Mouse (Mus musculus) forebrain, embryonic 12.5 days (tissue): ENCODE data around the gene Fgd3. TPM values are rescaled to one million over a fixed set of nuclear protein-coding genes. Genes with fewer than 3 reads are reported as not detected.

Experiments
- ATAC-seq: fragments of 200-750 bp; cut with Nextera tagmentation; 2 replicates; pipeline ENCODE4 v1.8.0; 2017; ENCODE audit warnings: moderate TSS enrichment; ENCODE audit not compliant: low FRiP score
- H3K27ac ChIP-seq: fragments of 300-500 bp; sonication (generic); 2 replicates; pipeline ENCODE4 v1.5.1; 2016; ENCODE audit warnings: mild to moderate bottlenecking
- H3K27me3 ChIP-seq: fragments of 300-500 bp; sonication (generic); 2 replicates; pipeline ENCODE4 v1.6.1; 2016; ENCODE audit warnings: mild to moderate bottlenecking
- H3K36me3 ChIP-seq: fragments of 300-500 bp; sonication (generic); replicated peaks from 2 replicates; pipeline ENCODE4 v1.6.1; 2016; ENCODE audit warnings: mild to moderate bottlenecking
- H3K4me1 ChIP-seq: fragments of 300-500 bp; sonication (generic); 2 replicates; pipeline ENCODE4 v1.6.1; 2016
- H3K4me2 ChIP-seq: fragments of 300-500 bp; sonication (generic); 2 replicates; pipeline ENCODE4 v1.6.1; 2016; ENCODE audit warnings: mild to moderate bottlenecking, moderate library complexity
- H3K4me3 ChIP-seq: fragments of 300-500 bp; sonication (generic); replicated peaks from 2 replicates; pipeline ENCODE4 v1.5.1; 2016; ENCODE audit warnings: mild to moderate bottlenecking
- H3K9ac ChIP-seq: fragments of 300-500 bp; sonication (generic); 2 replicates; pipeline ENCODE4 v1.6.1; 2016; ENCODE audit warnings: mild to moderate bottlenecking
- H3K9me3 ChIP-seq: fragments of 300-500 bp; sonication (generic); 2 replicates; pipeline ENCODE4 v1.6.1; 2016
- WGBS: fragments of 180-500 bp; shearing (Covaris S2); methylation state at CpG from one replicate; pipeline ENCODE4 v1.1.7; 2016; 5-methylcytosine and 5-hydroxymethylcytosine counted together
- polyA plus RNA-seq: library from polyadenylated mRNA; unstranded; fragments of >200 nt; fragmentation: Nextera tagmentation; extraction: Ambion mirVana; gene quantifications from 2 replicates; pipeline ENCODE4 v1.2.1, GENCODE M21; 2016

Fgd3 gene
- polyA plus RNA-seq, 1 experiment from 2014 or later, result 1.7 TPM

DNA sequence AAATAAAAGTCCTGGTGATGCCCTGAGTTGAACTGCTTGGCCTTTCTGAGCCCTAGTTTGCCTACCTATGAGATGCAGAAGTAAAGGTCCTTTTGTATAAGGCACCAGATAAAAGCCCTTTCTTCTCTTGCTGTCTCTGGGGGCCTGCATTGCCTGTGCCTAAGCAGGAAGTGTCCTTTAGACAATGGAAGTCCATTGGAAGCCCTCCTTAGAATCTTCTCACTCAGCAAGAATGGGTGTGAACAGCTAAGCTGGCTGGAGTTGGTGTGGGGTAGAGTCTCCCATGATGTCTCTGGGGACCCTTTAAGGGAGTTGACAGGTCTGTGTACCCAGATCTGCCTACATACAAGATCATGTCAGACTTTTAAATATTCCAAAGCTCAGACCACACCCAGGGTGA is 33.3 kb upstream of the Fgd3 start:
- Histone ChIP-seq H3K9ac (no peak overlapping the region), H3K4me3 (no peak overlapping the region), H3K4me1 (peaks cover 33% of the 10 kb centered on the region), H3K36me3 (0 out of 2 replicates have a peak, but pooled peaks cover 4% of the 10 kb centered on the region), H3K9me3 (no peaks in the 10 kb centered on the region), H3K4me2 (no peak overlapping the region), H3K27ac (0 out of 2 replicates have a peak overlapping the region, but pooled peaks have one; percentile 15), H3K27me3 (no peaks in the 10 kb centered on the region)
- no peak for ATAC-seq

DNA sequence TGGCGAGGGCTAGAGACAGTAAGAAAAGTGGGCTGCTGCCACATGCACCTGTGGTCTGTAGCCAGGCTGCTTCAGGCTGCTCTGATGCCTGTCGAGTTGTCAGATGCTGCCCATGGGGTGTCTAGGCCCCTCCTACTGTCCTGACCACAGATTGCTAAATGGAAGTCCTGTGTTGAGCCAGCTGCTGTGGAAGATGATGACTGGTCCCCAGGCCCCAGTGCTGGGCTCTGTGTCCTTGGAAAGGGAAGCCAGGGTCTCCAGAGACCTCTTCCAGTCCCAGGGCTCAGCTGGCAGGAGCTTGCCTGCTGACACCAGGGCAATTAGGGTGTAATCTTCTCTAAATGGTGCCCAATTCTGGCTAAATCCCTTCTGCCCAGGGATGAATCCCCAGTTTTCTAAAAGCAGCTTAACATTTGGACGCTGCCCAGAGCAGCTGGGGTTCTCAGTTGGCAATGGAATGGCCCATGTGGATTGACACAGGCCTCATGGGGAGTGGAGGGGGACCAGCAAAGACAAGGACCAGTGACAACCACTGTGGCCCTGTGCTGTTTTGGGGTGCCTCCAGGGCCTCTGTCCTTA is 32.6 kb upstream of the Fgd3 start:
- H3K36me3 ChIP-seq, result 0 out of 2 replicates have a peak, but pooled peaks cover 4% of the 10 kb centered on the region
- WGBS, result 50% methylated on average over 3 of the region's 3 CpGs
- H3K4me1 ChIP-seq, result peaks cover 33% of the 10 kb centered on the region
- peak overlapping the region; percentile 9; the same call in 1 of the 2 replicates for H3K27ac ChIP-seq
- no peak overlapping the region for H3K4me2 ChIP-seq
- no peaks in the 10 kb centered on the region for H3K27me3 ChIP-seq
- H3K4me3 ChIP-seq, result no peak overlapping the region
- ATAC-seq, result peak; percentile 56
- H3K9ac ChIP-seq, result no peak overlapping the region
- H3K9me3 ChIP-seq, result no peaks in the 10 kb centered on the region

DNA sequence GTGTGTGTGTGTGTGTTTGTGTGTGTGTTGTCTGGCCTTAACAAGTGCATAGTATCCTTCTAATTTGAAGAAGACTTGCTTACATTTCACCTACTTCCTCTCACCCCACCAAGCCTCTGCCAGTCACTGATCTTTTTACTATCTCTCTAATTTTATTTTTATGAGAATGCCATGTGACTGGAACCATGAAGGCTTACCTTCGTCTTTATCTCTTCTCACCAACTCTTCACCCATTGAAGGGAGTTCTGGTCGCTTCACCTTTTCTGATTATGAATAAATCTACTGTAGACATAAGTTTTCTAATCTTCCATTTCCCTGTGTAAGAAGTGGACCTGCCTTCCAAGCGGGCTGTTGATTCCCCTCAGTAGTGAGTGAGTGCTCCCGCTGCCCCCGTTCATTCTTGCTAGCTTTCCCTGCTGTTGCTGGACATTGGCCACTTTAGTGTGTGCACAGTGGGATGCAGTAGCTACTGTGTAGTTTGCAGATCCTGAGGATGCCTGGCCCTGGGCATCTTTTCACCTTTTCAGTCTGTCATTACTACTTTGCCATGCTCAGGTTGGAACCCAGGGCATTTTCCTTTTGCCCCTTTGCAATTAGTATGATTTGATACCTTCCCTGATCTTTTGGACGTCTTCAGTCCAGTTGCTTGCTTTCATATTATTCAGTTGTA is 29.9 kb upstream of the Fgd3 start:
- 94% methylated on average over 6 of the region's 6 CpGs for WGBS

DNA sequence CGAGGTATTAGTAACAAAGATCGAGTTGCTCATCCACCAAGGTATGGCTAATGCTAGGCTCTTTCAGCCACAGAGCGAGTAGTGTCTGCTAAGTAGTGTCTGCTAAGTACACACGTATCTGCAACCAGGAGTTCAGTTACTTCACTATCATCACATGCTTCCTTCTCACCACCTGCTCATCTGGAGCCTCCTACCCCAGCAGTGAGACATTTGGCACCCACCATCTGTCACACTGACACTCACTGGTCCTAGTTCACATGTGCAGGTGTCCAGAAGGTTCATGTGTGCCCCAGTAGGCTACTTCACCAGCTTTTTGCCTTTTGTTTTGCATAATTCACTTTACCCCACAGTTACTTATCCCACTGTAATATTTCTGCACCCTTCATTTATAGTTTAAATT is 29.2 kb upstream of the Fgd3 start:
- ATAC-seq, result no peak
- Histone ChIP-seq H3K27ac (no peak overlapping the region), H3K27me3 (no peaks in the 10 kb centered on the region), H3K4me3 (no peak overlapping the region), H3K4me2 (no peak overlapping the region), H3K4me1 (peaks cover 42% of the 10 kb centered on the region), H3K36me3 (no peaks in the 10 kb centered on the region), H3K9ac (no peak overlapping the region), H3K9me3 (no peaks in the 10 kb centered on the region)
- WGBS, result 88% methylated on average over 4 of the region's 4 CpGs

More for the DNA sequence above, 29.9 kb upstream of the Fgd3 start:
- Histone ChIP-seq H3K9me3 (no peaks in the 10 kb centered on the region), H3K9ac (no peak overlapping the region), H3K4me2 (no peak overlapping the region), H3K36me3 (no peaks in the 10 kb centered on the region), H3K27me3 (no peaks in the 10 kb centered on the region), H3K4me3 (no peak overlapping the region), H3K27ac (no peak overlapping the region), H3K4me1 (peaks cover 36% of the 10 kb centered on the region)
- ATAC-seq, result no peak

DNA sequence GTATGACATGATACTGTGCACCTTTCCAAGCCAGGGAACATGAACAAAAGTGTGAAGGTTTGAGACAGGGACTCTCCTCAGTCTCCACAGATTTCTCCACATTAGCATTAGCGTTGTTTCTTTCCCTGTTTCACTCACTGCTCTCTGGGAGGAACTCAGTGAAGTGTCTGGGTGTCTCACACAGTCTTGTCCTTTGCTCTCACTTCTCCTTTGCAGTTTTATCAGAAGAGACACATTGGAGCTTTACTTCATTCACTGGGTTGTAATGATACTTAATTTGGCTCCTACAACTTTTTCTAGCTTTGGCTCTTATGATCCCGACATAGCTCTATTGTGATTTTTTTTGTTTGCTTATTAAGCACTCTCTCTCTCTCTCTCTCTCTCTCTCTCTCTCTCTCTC is 28.4 kb upstream of the Fgd3 start:
- H3K4me1 ChIP-seq, result peaks cover 44% of the 10 kb centered on the region
- no peaks in the 10 kb centered on the region for H3K36me3 ChIP-seq
- H3K4me3 ChIP-seq, result no peak overlapping the region
- 85% methylated on average over 2 of the region's 2 CpGs for WGBS
- no peak overlapping the region for H3K9ac ChIP-seq
- H3K27me3 ChIP-seq, result no peaks in the 10 kb centered on the region
- H3K27ac ChIP-seq, result no peak overlapping the region
- H3K9me3 ChIP-seq, result no peaks in the 10 kb centered on the region
- no peak overlapping the region for H3K4me2 ChIP-seq
- ATAC-seq, result no peak

DNA sequence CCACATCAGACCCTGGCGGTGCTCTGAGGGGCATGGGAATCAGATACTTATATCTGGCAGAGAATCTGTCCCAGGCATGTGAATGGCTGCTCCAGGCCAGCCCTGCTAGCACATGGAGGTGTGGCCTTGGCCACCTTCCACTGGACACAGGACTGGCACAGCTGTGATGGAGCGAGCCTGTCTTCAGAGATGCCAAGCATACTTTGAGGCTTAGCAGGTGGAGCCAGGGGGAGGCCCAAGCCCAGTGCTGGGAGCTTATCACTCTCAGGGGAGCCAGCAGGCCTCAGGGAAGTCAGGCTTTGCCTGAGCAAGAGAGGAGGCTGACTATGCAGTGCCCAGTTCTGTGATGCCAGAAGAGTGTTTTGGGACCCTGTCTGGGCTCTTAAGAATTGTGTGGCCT is 25.4 kb upstream of the Fgd3 start:
- H3K27ac ChIP-seq, result no peak overlapping the region
- WGBS, result 89% methylated on average over 2 of the region's 2 CpGs
- H3K9me3 ChIP-seq, result no peaks in the 10 kb centered on the region
- H3K36me3 ChIP-seq, result no peaks in the 10 kb centered on the region
- no peak overlapping the region for H3K9ac ChIP-seq
- no peak overlapping the region for H3K4me3 ChIP-seq
- H3K4me2 ChIP-seq, result no peak overlapping the region
- H3K27me3 ChIP-seq, result no peaks in the 10 kb centered on the region
- ATAC-seq, result no peak
- H3K4me1 ChIP-seq, result peaks cover 43% of the 10 kb centered on the region

DNA sequence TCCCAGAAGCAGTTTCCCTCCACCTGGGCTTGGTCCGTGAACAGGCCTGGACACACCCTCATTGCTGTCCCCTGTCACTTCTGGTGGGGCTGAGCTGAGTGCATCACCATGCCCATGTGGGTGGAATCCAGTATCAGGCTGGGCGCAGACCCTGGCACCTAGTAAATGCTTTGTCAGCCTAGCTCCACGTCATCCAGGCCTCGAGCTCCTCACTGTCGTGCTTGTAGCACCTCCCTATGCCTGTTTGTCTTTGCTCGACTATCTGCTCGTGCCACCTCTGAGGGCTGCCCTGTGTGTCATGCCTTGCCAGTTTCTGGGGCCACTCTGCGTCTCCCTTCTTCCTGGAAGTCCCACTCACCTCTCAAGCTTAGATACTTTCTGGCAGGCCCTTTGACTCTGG is 24.5 kb upstream of the Fgd3 start:
- no peaks in the 10 kb centered on the region for H3K27me3 ChIP-seq
- H3K4me3 ChIP-seq, result no peak overlapping the region
- H3K4me1 ChIP-seq, result peaks cover 49% of the 10 kb centered on the region
- peak overlapping the region; percentile 18; the same call in 1 of the 2 replicates for H3K9ac ChIP-seq
- H3K27ac ChIP-seq, result no peak overlapping the region
- H3K4me2 ChIP-seq, result no peak overlapping the region
- 89% methylated on average over 8 of the region's 8 CpGs for WGBS
- no peak for ATAC-seq
- H3K36me3 ChIP-seq, result no peaks in the 10 kb centered on the region
- no peaks in the 10 kb centered on the region for H3K9me3 ChIP-seq

DNA sequence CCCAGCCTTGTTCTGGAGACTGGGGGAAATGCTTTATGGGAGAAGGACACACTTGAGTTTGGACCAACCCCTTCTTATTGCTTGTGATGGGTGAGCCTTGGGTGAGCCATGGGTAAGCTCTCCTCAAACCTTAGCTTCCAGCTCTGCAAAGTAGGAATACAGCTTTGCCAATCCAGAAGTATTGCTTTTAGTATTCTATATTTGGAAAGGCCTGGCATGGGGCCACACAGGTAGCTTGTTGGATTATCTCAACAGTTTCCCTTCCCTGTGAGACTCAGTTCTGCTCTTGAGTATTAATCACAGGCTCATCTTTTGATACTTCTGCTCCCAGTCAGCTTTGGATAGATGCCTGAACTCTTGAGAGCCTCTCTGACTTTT is 22.6 kb upstream of the Fgd3 start:
- no peak for ATAC-seq
- Histone ChIP-seq H3K4me3 (peak overlapping the region; percentile 88), H3K4me2 (peak overlapping the region; percentile 85), H3K9ac (peak overlapping the region; percentile 95), H3K27me3 (no peaks in the 10 kb centered on the region), H3K27ac (no peak overlapping the region), H3K4me1 (peaks cover 49% of the 10 kb centered on the region), H3K36me3 (no peaks in the 10 kb centered on the region), H3K9me3 (no peaks in the 10 kb centered on the region)

DNA sequence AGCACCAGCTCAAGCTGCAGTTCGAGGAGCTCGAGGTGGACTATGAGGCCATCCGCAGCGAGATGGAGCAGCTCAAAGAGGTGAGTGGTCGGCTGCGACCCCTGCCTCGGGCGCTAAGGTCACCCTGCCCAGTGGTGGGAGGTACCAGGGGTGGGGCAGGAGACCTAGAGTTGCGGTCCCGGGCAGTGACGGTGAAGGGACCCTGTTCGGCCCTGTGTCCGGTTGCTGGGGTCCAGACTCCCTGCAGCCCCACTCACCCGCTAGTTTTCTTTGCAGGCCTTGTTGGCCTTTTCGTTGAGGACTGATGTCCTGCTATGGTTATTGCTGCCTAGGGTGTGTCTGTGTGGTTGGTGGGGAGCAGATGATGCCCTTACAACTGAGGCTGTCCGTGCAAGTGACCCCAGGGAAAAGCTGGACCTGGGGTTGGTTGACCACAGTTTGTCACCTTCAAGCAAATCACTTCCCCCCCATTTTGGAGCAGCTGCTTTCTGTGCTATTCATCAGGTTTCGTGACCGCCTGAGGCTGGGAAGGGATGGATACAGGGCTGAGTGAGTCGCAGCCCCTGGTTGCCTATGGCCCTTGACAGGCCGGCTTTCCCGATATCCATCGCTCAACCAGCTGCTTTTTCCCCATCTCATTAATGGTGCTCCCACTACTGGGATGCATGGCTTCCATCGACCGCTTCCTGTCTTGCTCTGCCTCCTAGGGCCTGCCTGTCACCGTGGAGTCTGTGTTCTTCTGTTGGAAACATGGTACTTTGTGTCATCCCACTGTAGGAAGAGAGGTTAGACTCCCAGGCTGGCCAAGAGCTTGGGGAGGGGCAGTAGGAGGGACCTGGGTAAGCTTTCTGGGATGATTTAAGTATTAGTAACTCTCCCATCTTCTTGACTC is 22.0 kb upstream of the Fgd3 start:
- no peaks in the 10 kb centered on the region for H3K36me3 ChIP-seq
- WGBS, result 11% methylated on average over 25 of the region's 25 CpGs
- no peaks in the 10 kb centered on the region for H3K27me3 ChIP-seq
- H3K27ac ChIP-seq, result peak overlapping the region; percentile 50; the same call in 1 of the 2 replicates
- H3K4me3 ChIP-seq, result peak overlapping the region; percentile 88
- no peaks in the 10 kb centered on the region for H3K9me3 ChIP-seq
- peak overlapping the region; percentile 95 for H3K9ac ChIP-seq
- no peak; the same call in 1 of the 2 replicates for ATAC-seq
- H3K4me2 ChIP-seq, result peak overlapping the region; percentile 85
- peaks cover 49% of the 10 kb centered on the region for H3K4me1 ChIP-seq

DNA sequence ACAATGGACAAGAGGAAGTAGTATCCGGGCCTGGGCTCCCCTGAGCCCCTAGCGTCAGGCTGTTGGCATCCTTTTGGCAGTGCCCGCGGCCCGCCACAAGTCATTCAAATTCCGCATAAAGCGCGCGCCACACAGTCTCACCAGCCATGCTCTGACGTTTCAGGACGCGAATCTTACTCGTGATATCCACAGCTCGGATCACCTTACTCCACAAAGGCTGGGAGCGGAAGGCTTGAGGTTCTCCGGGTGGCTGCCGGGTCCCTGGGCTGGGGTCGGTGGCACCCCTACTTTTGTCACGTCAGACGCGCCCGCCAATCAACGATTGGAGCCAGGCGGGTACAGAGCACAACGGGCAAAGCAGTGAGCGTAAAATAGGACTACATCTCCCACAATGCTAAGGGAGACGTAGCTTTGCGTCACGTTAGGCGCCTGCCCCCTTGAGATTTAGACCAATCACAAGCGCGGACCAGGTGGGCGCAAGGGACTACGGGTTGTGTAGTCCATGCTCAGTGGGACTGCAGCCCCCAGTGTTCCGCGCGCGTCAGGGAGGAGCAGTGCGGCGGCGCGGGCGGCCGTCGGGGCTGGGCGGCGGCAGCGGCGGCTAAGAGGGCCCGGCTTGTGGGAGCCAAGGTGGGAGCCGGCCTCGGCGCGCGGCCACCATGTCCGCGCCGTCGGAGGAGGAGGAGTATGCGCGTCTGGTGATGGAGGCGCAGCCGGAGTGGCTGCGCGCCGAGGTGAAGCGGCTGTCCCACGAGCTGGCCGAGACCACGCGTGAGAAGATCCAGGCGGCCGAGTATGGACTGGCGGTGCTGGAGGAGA is 21.1 kb upstream of the Fgd3 start, which contains the start of gene Bicd2:
Gene Bicd2 (plus strand): TSS at position 574 of the 819 bp plus-strand sequence.
- Histone ChIP-seq H3K9me3 (no peaks in the 10 kb centered on the region), H3K4me2 (peak within 1 kb of the TSS; percentile 85), H3K4me3 (peak within 1 kb of the TSS; percentile 88), H3K27ac (peak within 1 kb of the TSS; percentile 80), H3K27me3 (no peaks in the 10 kb centered on the region), H3K9ac (peak within 1 kb of the TSS; percentile 95), H3K4me1 (peaks cover 49% of the 10 kb centered on the region), H3K36me3 (no peaks in the 10 kb centered on the region)
- peak; percentile 99 for ATAC-seq
- under 1% methylated on average over 74 of the region's 74 CpGs for WGBS

DNA sequence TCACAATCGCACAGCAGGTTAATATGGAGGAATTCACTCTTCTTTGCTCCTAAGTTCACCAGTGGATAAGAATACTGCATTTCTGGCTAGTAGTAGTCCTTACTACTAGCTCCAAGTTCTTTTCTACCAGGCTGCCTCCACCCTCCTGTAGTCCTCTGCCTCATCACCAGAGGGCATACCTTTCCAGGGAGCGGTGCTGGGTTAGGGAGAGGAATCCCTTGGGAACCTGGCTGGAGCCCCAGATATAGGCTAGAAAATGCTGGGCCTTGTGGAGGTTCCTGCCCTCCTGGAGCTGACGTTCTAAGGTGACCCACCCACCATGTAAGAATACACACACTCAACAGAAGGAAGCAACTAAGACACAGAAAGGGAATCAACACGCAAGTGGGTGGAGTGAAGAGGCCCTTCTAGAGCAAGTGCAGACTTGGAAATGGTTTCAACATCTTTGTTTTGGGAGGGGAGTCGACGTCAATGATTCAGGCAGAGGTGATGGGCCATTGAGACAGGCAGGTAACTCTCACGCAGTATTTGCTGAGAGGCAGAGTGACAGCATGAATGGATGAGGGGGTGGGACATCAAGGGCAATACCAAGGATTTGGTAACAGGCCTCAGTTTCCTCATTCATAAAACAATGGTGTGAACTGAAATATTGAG is 18.9 kb upstream of the Fgd3 start:
- no peaks in the 10 kb centered on the region for H3K27me3 ChIP-seq
- no peak overlapping the region for H3K27ac ChIP-seq
- WGBS, result 82% methylated on average over 7 of the region's 7 CpGs
- H3K9ac ChIP-seq, result no peak overlapping the region
- no peaks in the 10 kb centered on the region for H3K9me3 ChIP-seq
- H3K4me2 ChIP-seq, result no peak overlapping the region
- no peak overlapping the region for H3K4me3 ChIP-seq
- peaks cover 30% of the 10 kb centered on the region for H3K4me1 ChIP-seq
- no peaks in the 10 kb centered on the region for H3K36me3 ChIP-seq
- ATAC-seq, result no peak
